Mouse (Mus musculus) gastrocnemius, postnatal 4 days (tissue): ENCODE results near the gene Gprc6a. TPM values are rescaled to one million over a fixed set of nuclear protein-coding genes. Genes with fewer than 3 reads are reported as not detected.

Source experiments
- DNase-seq, 2 experiments: peaks; one replicate each; pipeline ENCODE4 v3.0.0; 2021 to 2022; ENCODE audit warnings: low spot score in 2 of 2, mixed read lengths in 2 of 2
- total RNA-seq, 2 experiments: library from RNA; stranded (reverse); gene quantifications; 2 replicates each; pipeline ENCODE4 v1.2.3; 2021

Gprc6a gene
- total RNA-seq, 2 experiments from 2014 or later = not detected

DNA sequence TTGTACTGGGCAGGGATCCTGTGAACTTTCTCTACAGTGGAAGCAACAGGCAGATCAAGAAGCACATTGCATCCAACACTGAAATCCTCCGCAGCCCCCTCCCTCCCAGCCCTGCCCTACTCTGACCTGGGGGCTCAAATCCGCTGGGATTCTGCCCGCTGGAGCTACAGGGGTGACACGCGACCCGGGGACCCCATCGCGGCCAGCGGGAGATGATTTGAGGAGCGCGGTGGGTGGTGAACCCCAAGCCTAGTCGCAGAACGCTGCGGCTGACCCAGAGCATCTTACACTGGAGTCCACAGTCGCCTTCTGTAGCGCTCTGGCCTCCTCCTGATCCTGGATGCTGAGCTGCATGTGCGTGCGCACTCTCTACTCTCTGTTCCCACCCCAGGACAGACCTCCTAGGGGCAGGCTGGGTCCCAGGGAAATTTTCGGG lies 41.1 kb downstream of the Gprc6a start, which contains the start of gene Fam162b:
Gene Fam162b (minus strand): TSS at position 379 of the 436 bp plus-strand sequence.
- no peak for DNase-seq

DNA sequence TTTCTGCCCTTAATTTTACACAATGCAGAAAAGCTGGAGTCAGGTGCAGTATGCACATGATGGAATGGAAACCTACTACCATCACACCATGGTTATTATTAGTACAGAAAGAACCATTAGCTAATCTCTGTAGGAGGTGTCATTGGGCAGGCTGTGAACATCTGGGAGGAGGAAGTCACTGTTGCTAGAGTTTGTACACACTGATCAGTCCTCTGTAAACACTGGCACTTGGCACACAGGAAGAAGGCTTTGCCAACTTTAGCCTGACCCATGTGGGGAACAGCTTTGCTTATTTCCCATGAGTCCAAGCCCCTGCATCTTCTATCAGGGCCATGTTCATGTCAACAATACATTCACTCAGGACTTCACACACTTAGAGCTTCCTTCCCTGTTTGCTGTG lies 46.3 kb downstream of the Gprc6a start:
- DNase-seq = no peak

- no peak for DNase-seq
Measured at GRCm38 (mm10) chr10:51584378-51584777, 46.9 kb downstream of the Gprc6a start.

GRCm38 (mm10) chr10:51571225-51571996 lies 59.9 kb downstream of the Gprc6a start:
- DNase-seq = no peak

Other genes starting within 250 kb of the Gprc6a start
- 1 to 10 TPM; 1.3 to 1.4 TPM for gene Gm49339, start 150.8 kb downstream of the Gprc6a start, total RNA-seq
- gene Lilr4b, start 150.8 kb downstream of the Gprc6a start, total RNA-seq = 1 to 10 TPM; 3.0 to 3.3 TPM
- 1 to 10 TPM; 1.5 to 2.8 TPM for gene Lilrb4a, start 140.5 kb downstream of the Gprc6a start, total RNA-seq
- gene Fam162b, start 40.9 kb downstream of the Gprc6a start, total RNA-seq = not detected
- gene Rfx6, start 46.3 kb upstream of the Gprc6a start, total RNA-seq = not detected